Mouse (Mus musculus) cerebellum, adult 2 months (tissue): Measurements from ENCODE around the gene Lyg2.

ENCODE experiments used
- CTCF ChIP-seq: fragments of 200-500 bp; IDR thresholded peaks from 2 replicates; pipeline ENCODE4 v1.5.1; 2011; ENCODE audit warnings: low read depth, mild to moderate bottlenecking, control low read depth, low read length, moderate library complexity, borderline replicate concordance; ENCODE audit not compliant: insufficient read depth
- POLR2A ChIP-seq: fragments of 200-500 bp; IDR thresholded peaks from 2 replicates; pipeline ENCODE4 v1.6.1; 2011; ENCODE audit warnings: low read length, control low read depth, borderline replicate concordance; ENCODE audit not compliant: insufficient read depth

DNA sequence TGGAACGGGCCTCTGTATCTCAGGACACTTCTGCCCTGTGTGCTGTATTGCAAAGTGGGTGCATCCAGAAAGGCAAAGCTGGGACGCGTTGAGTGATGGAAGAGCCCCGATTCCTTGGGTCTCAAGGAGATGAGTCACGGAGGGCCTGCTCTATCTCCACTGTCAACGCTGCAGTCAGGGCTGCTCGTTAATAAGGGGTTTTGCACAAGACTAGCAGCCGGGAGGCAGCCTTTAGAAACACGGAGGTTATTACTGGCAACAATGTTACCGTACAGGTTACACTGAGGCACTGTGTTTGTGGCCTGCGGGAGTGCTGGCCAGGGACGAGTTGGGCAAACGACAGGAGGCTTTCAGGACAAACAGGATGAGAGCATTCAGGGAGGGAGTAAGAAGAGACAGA, 1.4 kb upstream of the Lyg2 start:
- no peak for TF ChIP-seq POLR2A
- no peak for TF ChIP-seq CTCF
